Mouse (Mus musculus) kidney, postnatal 10 days (tissue): Measurements from ENCODE around the gene Vmn1r72.
A peak's percentile ranks its signal among the peaks of the same experiment; 100 is the strongest.
"Not testable (repeated sequence)": the region's sequence is repeated elsewhere in the genome, so short reads cannot be mapped to it uniquely, and the experiment has no call there.

Experiments
- DNase-seq: peaks from one replicate; pipeline ENCODE4 v3.0.0; 2021; ENCODE audit warnings: mixed read lengths

The Vmn1r72 gene

GRCm38 (mm10) chr7:11680047-11680446, at the start of gene Vmn1r72:
Vmn1r72 (minus strand) TSS chr7:11680147.
- DNase-seq = not testable (repeated sequence)

- DNase-seq = peak; percentile 11
Observed at GRCm38 (mm10) chr7:11617082-11617481, 62.9 kb downstream of the Vmn1r72 start.
